Mouse (Mus musculus) C2C12 (cell line): ENCODE measurements around the gene Cdk5rap2. TPM values are rescaled to one million over a fixed set of nuclear protein-coding genes. Genes with fewer than 3 reads are reported as not detected.

Source experiments
- H3K27me3 ChIP-seq: one replicate; pipeline ENCODE4 v1.6.1; 2011; ENCODE audit not compliant: control insufficient read depth, insufficient read depth, insufficient read length
- H3K36me3 ChIP-seq: one replicate; pipeline ENCODE4 v1.6.1; 2011; ENCODE audit not compliant: control insufficient read depth, insufficient read depth
- H3K4me3 ChIP-seq: one replicate; pipeline ENCODE4 v1.5.1; 2011; ENCODE audit warnings: mild to moderate bottlenecking, control low read depth; ENCODE audit not compliant: poor library complexity, insufficient read depth, severe bottlenecking
- H3K79me2 ChIP-seq: one replicate; pipeline ENCODE4 v1.6.1; 2011; ENCODE audit not compliant: control insufficient read depth, insufficient read depth
- H3K79me3 ChIP-seq: one replicate; pipeline ENCODE4 v1.6.1; 2011; ENCODE audit warnings: low read depth, control low read depth
- H3ac ChIP-seq: one replicate; pipeline ENCODE3; 2011; ENCODE audit warnings: low read depth; ENCODE audit not compliant: control insufficient read depth, insufficient read length
- CEBPB ChIP-seq: IDR thresholded peaks from one replicate; pipeline ENCODE4 v1.6.1; 2011; ENCODE audit warnings: low read depth, mild to moderate bottlenecking, control low read depth, moderate library complexity
- CTCF ChIP-seq: IDR thresholded peaks from one replicate; pipeline ENCODE4 v1.5.1; 2011; ENCODE audit not compliant: control insufficient read depth, insufficient read depth, insufficient read length
- FOSL1 ChIP-seq: IDR thresholded peaks from one replicate; pipeline ENCODE4 v1.8.0; 2011; ENCODE audit warnings: mild to moderate bottlenecking, low read length; ENCODE audit not compliant: poor library complexity, insufficient read depth, severe bottlenecking
- MAX ChIP-seq: IDR thresholded peaks from one replicate; pipeline ENCODE4 v1.6.1; 2011; ENCODE audit warnings: mild to moderate bottlenecking, control low read depth
- MYOD1 ChIP-seq: IDR thresholded peaks from one replicate; pipeline ENCODE4 v1.6.1; 2011; ENCODE audit warnings: low read depth; ENCODE audit not compliant: control insufficient read depth, insufficient read length
- MYOG ChIP-seq: IDR thresholded peaks from one replicate; pipeline ENCODE4 v1.6.1; 2011; ENCODE audit not compliant: control insufficient read depth, insufficient read length; ENCODE audit errors: extremely low read depth
- USF1 ChIP-seq: IDR thresholded peaks from one replicate; pipeline ENCODE4 v1.6.1; 2011; ENCODE audit warnings: low read depth, mild to moderate bottlenecking, control low read depth, moderate library complexity
- polyA plus RNA-seq: library from polyadenylated mRNA; unstranded; fragments of >200 nt; fragmentation: generic; extraction: Trizol; gene quantifications from one replicate; pipeline ENCODE4 v1.2.1, GENCODE M21; 2012; ENCODE audit warnings: missing spikeins

Gene Cdk5rap2
- polyA plus RNA-seq, 1 experiment, result 11.4 TPM

- peaks cover 30% of the 10 kb centered on the region for H3K79me2 ChIP-seq
- no peak overlapping the region for H3K4me3 ChIP-seq
- peaks cover 20% of the 10 kb centered on the region for H3K79me3 ChIP-seq
- no peaks in the 10 kb centered on the region for H3K27me3 ChIP-seq
- TF ChIP-seq USF1 (no peak), MYOD1 (peak; percentile 36), CTCF (no peak), FOSL1 (no peak)
- no peaks in the 10 kb centered on the region for H3K36me3 ChIP-seq
- no peak overlapping the region for H3ac ChIP-seq
Measured at GRCm38 (mm10) chr4:70412126-70412525, 1.9 kb upstream of the Cdk5rap2 start.

GRCm38 (mm10) chr4:70409456-70409855 is 787 bp downstream of the Cdk5rap2 start:
- TF ChIP-seq FOSL1 (no peak), MYOG (no peak), CTCF (no peak), MAX (no peak), CEBPB (no peak), USF1 (no peak), MYOD1 (no peak)
- peak overlapping the region; percentile 81 for H3K4me3 ChIP-seq
- H3K36me3 ChIP-seq, result peaks cover 4% of the 10 kb centered on the region
- no peaks in the 10 kb centered on the region for H3K27me3 ChIP-seq
- H3ac ChIP-seq, result no peak overlapping the region
- peaks cover 31% of the 10 kb centered on the region for H3K79me3 ChIP-seq
- peaks cover 57% of the 10 kb centered on the region for H3K79me2 ChIP-seq

- peaks cover 42% of the 10 kb centered on the region for H3K36me3 ChIP-seq
- H3ac ChIP-seq, result no peak overlapping the region
- H3K79me2 ChIP-seq, result peaks cover 29% of the 10 kb centered on the region
- peaks cover 13% of the 10 kb centered on the region for H3K79me3 ChIP-seq
- no peak overlapping the region for H3K4me3 ChIP-seq
- TF ChIP-seq MYOD1, result no peak
- no peak for TF ChIP-seq CTCF
- no peak for TF ChIP-seq FOSL1
- no peak for TF ChIP-seq CEBPB
- H3K27me3 ChIP-seq, result no peaks in the 10 kb centered on the region
Measured at GRCm38 (mm10) chr4:70402109-70402819, 8.0 kb downstream of the Cdk5rap2 start.

- Histone ChIP-seq H3K36me3 (peaks cover 38% of the 10 kb centered on the region), H3K79me2 (peaks cover 15% of the 10 kb centered on the region), H3ac (no peak overlapping the region), H3K79me3 (peaks cover 3% of the 10 kb centered on the region), H3K4me3 (no peak overlapping the region), H3K27me3 (no peaks in the 10 kb centered on the region)
- TF ChIP-seq USF1 (no peak), CEBPB (no peak), CTCF (no peak), MYOG (no peak)
Measured at GRCm38 (mm10) chr4:70399476-70399875, 10.8 kb downstream of the Cdk5rap2 start.

GRCm38 (mm10) chr4:70399074-70399473 is 11.2 kb downstream of the Cdk5rap2 start:
- Histone ChIP-seq H3K79me3 (peaks cover 2% of the 10 kb centered on the region), H3K36me3 (peaks cover 38% of the 10 kb centered on the region), H3ac (no peak overlapping the region), H3K79me2 (peaks cover 14% of the 10 kb centered on the region), H3K27me3 (no peaks in the 10 kb centered on the region), H3K4me3 (no peak overlapping the region)
- TF ChIP-seq USF1 (no peak), CEBPB (no peak), MYOD1 (no peak), CTCF (no peak), MYOG (no peak)

- Histone ChIP-seq H3K79me2 (peaks cover 14% of the 10 kb centered on the region), H3K27me3 (no peaks in the 10 kb centered on the region), H3K36me3 (peaks cover 34% of the 10 kb centered on the region), H3K79me3 (peaks cover 2% of the 10 kb centered on the region), H3ac (no peak overlapping the region), H3K4me3 (no peak overlapping the region)
- TF ChIP-seq MAX (no peak), MYOG (no peak), CEBPB (no peak), FOSL1 (no peak), MYOD1 (no peak), USF1 (no peak), CTCF (no peak)
Measured at GRCm38 (mm10) chr4:70398088-70398487, 12.2 kb downstream of the Cdk5rap2 start.
